Mouse (Mus musculus) ES-Bruce4 (cell line): ENCODE data around the gene Mdm1.

ENCODE experiments used
- CTCF ChIP-seq: IDR thresholded peaks from one replicate; pipeline ENCODE4 v1.8.1; 2011; ENCODE audit warnings: low read depth, low read length
- EP300 ChIP-seq: IDR thresholded peaks from 2 replicates; pipeline ENCODE4 v1.6.1; 2011; ENCODE audit warnings: low read depth, low read length; ENCODE audit not compliant: insufficient read depth
- POLR2A ChIP-seq: IDR thresholded peaks from one replicate; pipeline ENCODE4 v1.8.1; 2011; ENCODE audit warnings: low read length; ENCODE audit not compliant: insufficient read depth

DNA sequence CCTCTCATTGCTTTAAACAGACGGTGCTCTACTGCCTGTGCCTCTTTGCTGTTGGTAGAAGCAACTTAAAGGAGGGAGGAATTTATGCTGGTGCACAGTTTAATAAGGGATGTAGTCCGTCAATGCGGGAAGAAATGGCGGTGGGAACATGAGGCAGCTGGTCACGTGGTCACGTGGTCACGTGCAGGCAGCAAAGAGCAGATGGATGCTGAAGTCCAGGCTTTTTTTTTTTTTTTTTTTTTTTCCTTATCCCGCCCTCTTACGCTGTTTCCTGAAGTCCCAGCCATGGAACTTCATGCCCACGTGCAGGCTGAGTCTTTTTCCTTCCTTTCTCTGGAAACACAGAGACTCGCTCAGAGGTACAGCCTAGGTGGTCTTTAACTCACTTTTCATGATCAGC lies 3.1 kb upstream of the Mdm1 start:
- TF ChIP-seq CTCF (no peak), EP300 (no peak), POLR2A (no peak)
